Mouse (Mus musculus) urinary bladder, postnatal 25 days (tissue): Measurements from ENCODE around the gene Pkd1.
A peak's percentile ranks its signal among the peaks of the same experiment; 100 is the strongest.

Experiments
- DNase-seq: peaks from one replicate; pipeline ENCODE4 v3.0.0; 2022; ENCODE audit warnings: low spot score

Gene Pkd1

DNA sequence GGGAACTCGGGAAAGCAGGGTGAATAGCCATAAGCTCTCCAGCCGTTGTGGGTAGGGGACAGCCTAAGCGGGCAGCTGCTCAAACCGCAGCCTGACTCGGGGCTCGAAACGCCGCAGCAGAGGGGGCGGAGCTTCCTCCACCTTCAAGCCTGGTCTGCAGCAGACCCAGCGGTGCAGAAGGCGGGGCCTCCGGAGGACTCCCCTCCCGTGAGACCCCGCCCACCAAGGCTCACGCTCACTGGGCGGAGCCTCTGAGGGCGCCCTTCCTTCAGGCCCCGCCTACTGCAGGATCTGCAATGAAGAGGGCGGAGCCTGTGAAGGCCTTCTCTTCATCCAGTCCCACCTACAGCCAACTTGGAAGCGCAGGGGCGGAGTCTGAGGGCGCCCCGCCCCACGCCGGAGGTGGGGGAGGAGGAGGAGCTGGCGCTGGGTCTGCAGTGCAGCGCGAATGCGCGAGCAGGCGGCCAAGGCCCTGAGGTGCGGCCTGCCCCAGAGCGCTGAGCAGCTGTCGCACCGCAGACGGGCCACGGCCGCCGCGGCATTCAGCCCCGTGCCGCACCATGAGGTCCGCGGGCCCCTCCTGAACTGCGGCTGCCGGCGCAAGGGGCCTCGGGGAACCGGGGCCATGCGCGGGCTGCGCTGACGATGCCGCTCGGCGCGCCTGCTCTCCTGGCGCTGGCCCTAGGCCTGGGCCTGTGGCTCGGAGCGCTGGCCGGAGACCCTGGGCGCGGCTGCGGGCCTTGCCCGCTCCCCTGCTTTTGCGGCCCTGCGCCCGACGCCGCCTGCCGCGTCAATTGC is at the start of gene Pkd1:
Pkd1 (plus strand) TSS at position 217 of the 798 bp plus-strand sequence.
- DNase-seq, result peak; percentile 98

DNA sequence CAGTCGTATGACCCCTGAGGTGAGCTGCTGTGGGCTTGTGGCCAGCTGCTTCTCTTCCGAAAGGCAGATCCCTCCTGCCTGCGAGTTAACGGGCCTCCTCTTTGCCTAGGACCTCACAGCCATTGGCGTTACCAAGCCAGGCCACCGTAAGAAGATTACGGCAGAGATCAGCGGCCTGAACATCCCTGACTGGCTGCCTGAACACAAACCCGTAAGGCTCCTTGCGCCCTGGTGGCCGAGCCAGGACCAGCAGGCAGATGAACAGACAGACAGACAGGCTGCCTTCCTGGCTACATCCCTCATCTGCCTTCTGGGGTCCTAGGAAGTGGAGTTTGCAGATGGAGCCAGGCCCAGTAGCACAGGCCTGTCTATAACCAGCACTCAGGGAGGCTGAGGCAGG is 47.4 kb upstream of the Pkd1 start:
- no peak for DNase-seq

- DNase-seq, result no peak
These were observed 45.5 kb upstream of the Pkd1 start for GRCm38 (mm10) chr17:24504085-24504484.

GRCm38 (mm10) chr17:24505286-24505955 is 44.2 kb upstream of the Pkd1 start:
- no peak for DNase-seq

GRCm38 (mm10) chr17:24506332-24507070 is 43.1 kb upstream of the Pkd1 start:
- DNase-seq, result no peak

GRCm38 (mm10) chr17:24507129-24507664 is 42.4 kb upstream of the Pkd1 start:
- no peak for DNase-seq

DNA sequence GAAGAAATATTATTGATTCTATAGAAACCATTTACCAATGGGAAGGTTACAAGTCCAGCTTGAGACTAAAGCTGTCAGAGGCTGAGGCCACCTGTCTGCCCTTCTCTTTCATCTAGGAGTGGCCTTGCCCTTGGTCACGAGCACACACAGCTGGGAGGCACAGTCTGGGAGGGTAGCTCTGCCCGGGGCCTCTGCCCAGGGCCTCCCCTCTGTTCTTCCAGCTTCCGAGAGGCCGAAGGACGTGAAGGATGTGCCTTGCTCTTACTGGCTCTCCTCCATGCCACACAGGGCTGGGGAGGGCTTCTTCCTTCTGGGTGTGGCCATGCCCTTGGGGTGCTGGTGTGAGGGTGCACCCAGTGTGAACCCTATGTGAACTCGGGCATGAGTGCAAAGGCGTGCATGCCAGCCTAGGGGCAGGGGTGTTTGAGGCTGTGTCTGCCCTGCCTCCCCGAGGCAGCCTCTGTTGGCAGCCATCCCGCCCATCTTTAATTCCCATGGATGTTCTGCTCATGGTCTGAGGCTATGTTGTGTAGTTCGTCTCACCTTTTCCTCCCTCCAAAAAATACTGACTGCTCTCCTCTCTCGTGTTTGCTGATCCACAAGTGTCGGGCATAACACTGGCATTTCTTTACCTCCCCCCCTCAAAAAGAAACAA is 41.7 kb upstream of the Pkd1 start:
- DNase-seq, result no peak

GRCm38 (mm10) chr17:24513609-24514008 is 36.0 kb upstream of the Pkd1 start:
- peak; percentile 38 for DNase-seq

DNA sequence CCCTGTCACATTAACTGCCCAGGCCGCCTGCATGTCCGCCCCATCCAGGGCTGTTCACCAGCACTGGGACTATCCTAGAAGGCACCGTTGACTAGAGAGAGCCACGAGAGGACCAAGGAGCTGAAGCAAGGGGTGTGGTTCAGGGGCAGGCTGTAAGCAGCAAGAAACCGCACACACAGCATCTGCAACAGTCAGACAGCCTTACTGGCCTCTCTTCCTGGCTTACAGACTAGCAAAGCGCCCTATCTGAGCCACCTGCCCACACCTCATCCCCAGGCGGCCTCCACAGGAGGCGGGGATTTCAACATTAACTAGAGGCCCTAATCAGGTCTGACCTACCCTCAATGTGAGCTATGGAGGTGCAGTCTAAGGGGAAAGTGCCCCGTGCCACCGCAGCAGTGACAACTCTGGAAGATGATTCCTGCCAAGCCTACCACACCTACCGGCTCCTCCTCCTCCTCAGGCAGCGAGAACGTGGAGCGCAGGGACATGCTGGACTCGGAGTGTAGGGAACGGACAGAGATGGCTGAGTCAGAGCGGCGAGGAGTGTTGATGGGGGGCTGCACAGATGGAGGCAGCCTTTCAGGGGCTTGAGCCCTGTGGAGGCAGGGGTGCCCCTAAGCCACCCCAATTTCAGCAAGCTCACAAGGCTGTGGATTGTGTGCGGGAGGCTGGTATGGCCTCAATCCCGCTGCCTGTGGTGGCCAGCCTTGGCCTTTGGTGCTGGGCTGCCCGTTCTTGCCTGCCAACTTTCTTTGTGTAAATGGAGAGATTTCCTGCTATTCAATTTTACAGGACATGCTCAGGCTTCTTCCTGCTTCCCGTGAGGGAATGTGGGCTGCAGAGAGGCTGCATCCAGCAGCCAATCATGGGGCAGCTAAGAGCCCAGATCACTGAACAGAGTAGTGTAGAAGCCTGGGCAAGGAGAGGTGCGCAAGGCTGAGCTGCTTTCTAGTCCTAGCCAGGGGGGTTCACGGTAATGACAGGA is 35.1 kb upstream of the Pkd1 start:
- no peak for DNase-seq

DNA sequence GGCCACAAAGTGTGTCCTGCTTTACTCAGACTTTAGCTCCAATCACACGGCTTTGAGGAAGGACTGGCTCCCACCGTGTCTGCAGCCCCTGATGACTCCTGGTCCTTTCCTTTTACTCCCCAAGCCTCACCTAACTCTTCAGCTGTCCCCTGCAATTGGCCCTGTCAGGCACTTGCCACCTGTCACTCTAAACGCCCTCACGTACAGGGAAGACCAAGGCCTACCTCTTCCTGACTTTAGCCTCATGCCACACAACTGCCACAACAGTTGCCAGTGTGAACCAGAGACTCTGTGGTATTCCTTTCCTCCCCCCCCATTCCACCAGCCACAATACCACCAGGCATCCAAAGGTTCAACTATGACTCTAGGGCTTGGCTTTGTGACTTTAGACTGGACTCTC is 29.2 kb upstream of the Pkd1 start:
- DNase-seq, result no peak

GRCm38 (mm10) chr17:24524734-24525133 is 24.9 kb upstream of the Pkd1 start:
- no peak for DNase-seq

- DNase-seq, result no peak
These were observed 22.3 kb upstream of the Pkd1 start for GRCm38 (mm10) chr17:24527315-24527714.

GRCm38 (mm10) chr17:24527723-24528559 is 21.7 kb upstream of the Pkd1 start, which contains the start of gene Traf7:
Gene Traf7, minus strand, starts transcription at chr17:24527938.
- peak; percentile 83 for DNase-seq

DNA sequence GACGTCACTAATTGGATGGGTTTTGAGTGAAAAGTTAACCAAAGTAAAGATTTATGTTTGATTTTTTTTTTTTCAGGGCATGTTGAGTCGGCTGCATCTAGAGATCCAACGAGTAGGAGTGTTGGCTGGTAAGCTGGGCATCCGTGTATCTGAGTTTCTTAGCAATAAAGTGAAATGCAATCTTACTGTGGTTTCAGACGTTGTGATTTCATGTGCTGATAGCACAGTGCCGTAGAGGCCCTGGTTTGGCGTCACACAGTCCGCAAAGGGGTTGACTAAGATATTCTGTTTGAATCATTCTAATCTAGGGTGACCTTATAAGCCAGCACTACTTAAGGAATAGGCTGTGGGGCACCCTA is 21.1 kb upstream of the Pkd1 start:
- DNase-seq, result no peak

DNA sequence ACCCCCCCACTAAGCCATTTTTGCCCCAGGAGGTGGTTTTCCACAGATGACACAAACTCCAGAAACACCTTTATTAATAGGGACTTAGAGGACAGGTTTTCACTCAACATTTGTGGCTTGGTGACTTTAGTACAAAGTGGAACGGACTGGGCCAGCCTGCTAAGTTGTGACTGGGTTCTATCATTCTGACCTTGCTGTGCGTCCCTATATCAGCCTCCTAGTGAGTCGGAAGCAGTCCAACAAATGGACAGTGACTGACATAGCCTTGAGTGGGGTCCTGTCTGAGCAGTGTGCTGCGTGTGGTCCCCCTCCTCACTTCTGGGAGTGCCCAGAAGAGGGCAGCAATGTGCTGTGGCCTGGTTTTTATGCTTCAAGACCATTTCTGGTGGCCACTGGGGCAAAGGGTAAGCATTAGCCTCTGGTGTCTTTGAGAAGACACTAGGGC is 20.6 kb upstream of the Pkd1 start:
- DNase-seq, result peak; percentile 36

GRCm38 (mm10) chr17:24529883-24530282 is 19.8 kb upstream of the Pkd1 start:
- no peak for DNase-seq

- DNase-seq, result no peak
These were observed 19.1 kb upstream of the Pkd1 start for GRCm38 (mm10) chr17:24530361-24531050.

- DNase-seq, result no peak
These were observed 18.6 kb upstream of the Pkd1 start for GRCm38 (mm10) chr17:24531064-24531463.

- DNase-seq, result no peak
These were observed 17.6 kb upstream of the Pkd1 start for GRCm38 (mm10) chr17:24532045-24532444.
